Mouse (Mus musculus) intestine, postnatal 0 days (tissue): Measurements from ENCODE around the gene Fam160a2. TPM values are rescaled to one million over a fixed set of nuclear protein-coding genes. Genes with fewer than 3 reads are reported as not detected.

Experiments used
- ATAC-seq: fragments of 200-750 bp; cut with Nextera tagmentation; 2 replicates; pipeline ENCODE4 v1.8.0; 2017; ENCODE audit warnings: mild to moderate bottlenecking, moderate TSS enrichment, moderate library complexity
- H3K27ac ChIP-seq: fragments of 300-500 bp; sonication (generic); 2 replicates; pipeline ENCODE4 v1.5.1; 2014; ENCODE audit warnings: mild to moderate bottlenecking, low read depth, low read length, moderate library complexity
- H3K27me3 ChIP-seq: fragments of 300-500 bp; sonication (generic); replicated peaks from 2 replicates; pipeline ENCODE4 v1.6.1; 2014; ENCODE audit warnings: low read length, mixed read lengths; ENCODE audit not compliant: control insufficient read depth, insufficient read depth
- H3K36me3 ChIP-seq: fragments of 300-500 bp; sonication (generic); 2 replicates; pipeline ENCODE4 v1.6.1; 2014; ENCODE audit warnings: mild to moderate bottlenecking, moderate library complexity; ENCODE audit not compliant: control insufficient read depth, insufficient read depth
- H3K4me1 ChIP-seq: fragments of 300-500 bp; sonication (generic); replicated peaks from 2 replicates; pipeline ENCODE4 v1.6.1; 2014; ENCODE audit warnings: antibody characterized with exemption, low read length, mixed read lengths; ENCODE audit not compliant: control insufficient read depth, insufficient read depth
- H3K4me2 ChIP-seq: fragments of 300-500 bp; sonication (generic); replicated peaks from 2 replicates; pipeline ENCODE4 v1.6.1; 2014; ENCODE audit warnings: low read depth, mild to moderate bottlenecking, moderate library complexity
- H3K4me3 ChIP-seq: fragments of 300-500 bp; sonication (generic); 2 replicates; pipeline ENCODE4 v1.5.1; 2014; ENCODE audit warnings: low read depth, low read length
- H3K9ac ChIP-seq: fragments of 300-500 bp; sonication (generic); 2 replicates; pipeline ENCODE4 v1.6.1; 2014; ENCODE audit warnings: mild to moderate bottlenecking, low read depth, low read length
- H3K9me3 ChIP-seq: fragments of 300-500 bp; sonication (generic); 2 replicates; pipeline ENCODE4 v1.6.1; 2016; ENCODE audit warnings: mixed run types; ENCODE audit not compliant: control insufficient read depth
- CTCF ChIP-seq: sonication (generic); IDR thresholded peaks from 2 replicates; pipeline ENCODE4 v1.5.1; 2016; ENCODE audit warnings: low read depth, mild to moderate bottlenecking, control low read depth, antibody characterized with exemption, moderate library complexity
- WGBS: fragments of 180-500 bp; shearing (Covaris S2); extraction: QIAGEN DNeasy Blood & Tissue Kit; methylation state at CpG from one replicate; pipeline ENCODE4 v1.1.7; 2014; 5-methylcytosine and 5-hydroxymethylcytosine counted together
- polyA plus RNA-seq: library from polyadenylated mRNA; unstranded; fragments of >200 nt; fragmentation: Nextera tagmentation; extraction: Ambion mirVana; gene quantifications from 2 replicates; pipeline ENCODE4 v1.2.1, GENCODE M21; 2015

Gene Fam160a2
- polyA plus RNA-seq, 1 experiment from 2014 or later = 30.5 TPM

- Histone ChIP-seq H3K4me1 (no peaks in the 10 kb centered on the region; the same call in 1 of the 2 replicates), H3K27me3 (no peaks in the 10 kb centered on the region), H3K9me3 (no peaks in the 10 kb centered on the region), H3K36me3 (no peaks in the 10 kb centered on the region), H3K27ac (peak overlapping the region; percentile 88), H3K4me3 (no peak overlapping the region), H3K4me2 (peak overlapping the region; percentile 37), H3K9ac (no peak overlapping the region)
- ATAC-seq = peak; percentile 3; the same call in 1 of the 2 replicates
- no peak for TF ChIP-seq CTCF
Measured at GRCm38 (mm10) chr7:105396126-105396525, 3.7 kb downstream of the Fam160a2 start.

- H3K27me3 ChIP-seq = no peaks in the 10 kb centered on the region
- H3K36me3 ChIP-seq = no peaks in the 10 kb centered on the region
- H3K9me3 ChIP-seq = no peaks in the 10 kb centered on the region
- no peak overlapping the region for H3K9ac ChIP-seq
- peak overlapping the region; percentile 88 for H3K27ac ChIP-seq
- peak overlapping the region; percentile 37 for H3K4me2 ChIP-seq
- no peak overlapping the region for H3K4me3 ChIP-seq
- ATAC-seq = peak; percentile 39
- no peak for TF ChIP-seq CTCF
- no peaks in the 10 kb centered on the region; the same call in 1 of the 2 replicates for H3K4me1 ChIP-seq
Measured at GRCm38 (mm10) chr7:105395131-105395820, 4.6 kb downstream of the Fam160a2 start.

GRCm38 (mm10) chr7:105394606-105395005 is 5.2 kb downstream of the Fam160a2 start:
- TF ChIP-seq CTCF = no peak
- no peak for ATAC-seq
- 45% methylated on average over 1 of the region's 1 CpGs for WGBS

GRCm38 (mm10) chr7:105390236-105390635 is 9.6 kb downstream of the Fam160a2 start:
- no peak for TF ChIP-seq CTCF
- Histone ChIP-seq H3K27me3 (no peaks in the 10 kb centered on the region), H3K4me1 (no peaks in the 10 kb centered on the region), H3K27ac (no peak overlapping the region), H3K4me2 (no peak overlapping the region), H3K4me3 (no peak overlapping the region), H3K9me3 (no peaks in the 10 kb centered on the region), H3K9ac (no peak overlapping the region), H3K36me3 (peaks cover 44% of the 10 kb centered on the region)
- 81% methylated on average over 2 of the region's 2 CpGs for WGBS
- no peak for ATAC-seq

More at GRCm38 (mm10) chr7:105394606-105395005, 5.2 kb downstream of the Fam160a2 start:
- Histone ChIP-seq H3K36me3 (peaks cover 5% of the 10 kb centered on the region), H3K27ac (peak overlapping the region; percentile 22), H3K4me1 (no peaks in the 10 kb centered on the region; the same call in 1 of the 2 replicates), H3K9me3 (no peaks in the 10 kb centered on the region), H3K27me3 (no peaks in the 10 kb centered on the region), H3K4me3 (no peak overlapping the region), H3K4me2 (peak overlapping the region; percentile 37), H3K9ac (no peak overlapping the region)

- Histone ChIP-seq H3K9ac (no peak overlapping the region), H3K27ac (no peak overlapping the region), H3K9me3 (no peaks in the 10 kb centered on the region), H3K4me1 (no peaks in the 10 kb centered on the region), H3K4me2 (no peak overlapping the region), H3K27me3 (no peaks in the 10 kb centered on the region), H3K36me3 (peaks cover 69% of the 10 kb centered on the region), H3K4me3 (no peak overlapping the region)
- 62% methylated on average over 2 of the region's 2 CpGs for WGBS
- ATAC-seq = no peak
- TF ChIP-seq CTCF = no peak
Measured at GRCm38 (mm10) chr7:105387696-105388095, 12.2 kb downstream of the Fam160a2 start.

GRCm38 (mm10) chr7:105380329-105380728 is 19.5 kb downstream of the Fam160a2 start:
- no peaks in the 10 kb centered on the region for H3K9me3 ChIP-seq
- 73% methylated on average over 3 of the region's 3 CpGs for WGBS
- no peak for ATAC-seq
- no peak overlapping the region for H3K9ac ChIP-seq
- no peak overlapping the region for H3K4me3 ChIP-seq
- H3K27me3 ChIP-seq = no peaks in the 10 kb centered on the region
- H3K27ac ChIP-seq = no peak overlapping the region
- TF ChIP-seq CTCF = no peak
- H3K4me1 ChIP-seq = no peaks in the 10 kb centered on the region
- H3K36me3 ChIP-seq = peaks cover 71% of the 10 kb centered on the region
- no peak overlapping the region for H3K4me2 ChIP-seq

- TF ChIP-seq CTCF = no peak
- Histone ChIP-seq H3K4me3 (no peak within 1 kb of the TSS), H3K9me3 (no peaks in the 10 kb centered on the region), H3K9ac (no peak within 1 kb of the TSS), H3K36me3 (peaks cover 33% of the 10 kb centered on the region), H3K4me2 (no peak within 1 kb of the TSS), H3K27me3 (no peaks in the 10 kb centered on the region), H3K4me1 (no peaks in the 10 kb centered on the region), H3K27ac (no peak within 1 kb of the TSS)
- WGBS = 85% methylated on average over 1 of the region's 1 CpGs
- ATAC-seq = no peak
Measured at GRCm38 (mm10) chr7:105374866-105375265, 25.0 kb downstream of the Fam160a2 start, which contains the start of gene Gm5901. Gm5901 (plus strand) TSS chr7:105375038.
